Mouse (Mus musculus) bone marrow macrophage, adult 2 months (primary cell): ENCODE data around the gene Dnah14.

Experiments
- CTCF ChIP-seq: IDR thresholded peaks from 2 replicates; pipeline ENCODE4 v1.5.1; 2012; ENCODE audit warnings: low read depth, mild to moderate bottlenecking, low read length, moderate library complexity
- POLR2A ChIP-seq: IDR thresholded peaks from 2 replicates; pipeline ENCODE4 v1.6.1; 2012; ENCODE audit warnings: mild to moderate bottlenecking, low read depth, low read length, borderline replicate concordance

DNA sequence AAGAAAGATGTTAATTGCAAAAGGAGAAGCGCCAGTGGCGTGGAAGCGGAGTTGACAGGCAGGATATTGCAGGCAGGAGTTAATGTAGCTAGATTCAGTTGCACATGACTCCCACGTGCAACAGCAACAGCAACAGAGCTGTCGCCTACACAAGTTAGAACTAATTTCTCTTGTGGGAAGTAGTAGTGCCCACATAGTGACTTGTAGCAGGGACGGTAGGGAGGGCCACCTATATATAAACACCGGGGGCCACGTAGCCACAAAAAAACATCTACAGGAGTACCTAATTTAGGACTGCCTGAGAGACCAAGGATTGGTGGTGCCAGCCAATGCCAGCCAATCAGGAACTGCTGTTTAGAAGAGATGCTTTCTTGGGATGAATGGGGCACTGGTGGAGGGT, 48.5 kb downstream of the Dnah14 start:
- TF ChIP-seq CTCF (no peak), POLR2A (no peak)
